Mouse (Mus musculus): Measurements from ENCODE around the gene Astn2.
"Not testable (repeated sequence)": the region's sequence is repeated elsewhere in the genome, so short reads cannot be mapped to it uniquely, and the experiment has no call there.

Astn2 gene

GRCm38 (mm10) chr4:65752941-65753340 lies 651.5 kb downstream of the Astn2 start:
- no peak for DNase-seq (ENCODE audit: low spot score)

DNA sequence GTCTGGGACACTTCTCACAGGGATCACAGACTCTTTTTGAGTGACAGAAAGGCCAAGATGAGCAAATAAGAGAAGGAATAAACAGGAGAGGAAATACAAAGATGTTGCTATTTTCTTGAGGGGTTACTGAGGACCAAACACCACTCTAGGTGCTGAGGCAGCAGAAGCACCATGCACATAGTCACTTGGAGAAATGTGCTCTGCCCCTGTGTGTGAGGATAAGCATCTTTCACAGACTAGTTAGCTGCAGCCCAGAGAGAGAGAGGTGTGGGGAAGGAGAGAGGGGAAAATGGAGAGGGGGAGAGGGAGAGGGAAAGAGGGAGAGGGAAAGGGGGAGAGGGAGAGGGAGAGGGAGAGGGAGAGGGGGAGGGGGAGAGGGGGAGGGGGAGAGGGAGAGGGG lies 659.6 kb downstream of the Astn2 start:
- DNase-seq (ENCODE audit: low spot score): no peak

GRCm38 (mm10) chr4:65744088-65744610 lies 660.3 kb downstream of the Astn2 start:
- no peak for DNase-seq (ENCODE audit: low spot score)

GRCm38 (mm10) chr4:65743160-65743691 lies 661.2 kb downstream of the Astn2 start:
- DNase-seq (ENCODE audit: low spot score): no peak

DNA sequence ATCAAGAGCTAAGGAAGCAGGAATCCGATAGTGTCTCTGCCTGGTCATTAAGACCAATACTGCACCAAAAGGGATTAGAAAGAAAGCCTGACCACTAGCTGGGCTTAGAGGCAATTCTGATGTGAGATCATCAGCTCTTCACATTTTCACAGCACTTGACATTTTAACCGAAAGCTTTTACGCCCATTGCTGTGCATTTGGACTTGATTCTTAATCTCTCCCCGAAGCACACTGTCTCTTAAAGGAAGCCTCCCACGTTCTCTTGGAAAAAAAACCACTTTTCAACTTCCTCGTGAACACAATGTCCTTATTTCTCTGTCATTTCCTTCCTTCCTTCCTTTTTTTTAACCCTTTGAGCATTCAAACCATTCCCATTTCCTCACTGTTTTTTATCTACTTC lies 680.0 kb downstream of the Astn2 start:
- DNase-seq (ENCODE audit: low spot score): no peak

DNA sequence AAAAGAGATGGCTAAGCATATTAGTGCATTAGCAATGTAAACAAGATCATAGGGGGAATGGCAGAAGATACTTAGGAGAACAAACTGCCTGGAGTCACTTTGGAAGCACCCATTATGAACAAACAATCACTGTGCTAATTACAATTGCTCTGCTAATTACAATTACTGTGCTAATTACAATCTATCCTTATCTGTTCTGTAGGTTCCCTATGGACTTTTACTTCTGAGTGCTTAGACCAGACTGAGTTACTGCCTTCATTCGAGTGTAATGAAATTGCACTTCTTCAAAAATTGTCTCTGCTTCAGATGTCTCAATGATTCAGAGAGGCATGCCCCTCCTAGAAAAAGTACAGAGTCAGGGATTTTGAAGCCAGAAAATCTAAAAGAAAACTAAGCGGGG lies 684.8 kb downstream of the Astn2 start:
- DNase-seq (ENCODE audit: low spot score): no peak

- DNase-seq (ENCODE audit: low spot score): no peak
Measured at GRCm38 (mm10) chr4:65717899-65718298, 686.5 kb downstream of the Astn2 start.

DNA sequence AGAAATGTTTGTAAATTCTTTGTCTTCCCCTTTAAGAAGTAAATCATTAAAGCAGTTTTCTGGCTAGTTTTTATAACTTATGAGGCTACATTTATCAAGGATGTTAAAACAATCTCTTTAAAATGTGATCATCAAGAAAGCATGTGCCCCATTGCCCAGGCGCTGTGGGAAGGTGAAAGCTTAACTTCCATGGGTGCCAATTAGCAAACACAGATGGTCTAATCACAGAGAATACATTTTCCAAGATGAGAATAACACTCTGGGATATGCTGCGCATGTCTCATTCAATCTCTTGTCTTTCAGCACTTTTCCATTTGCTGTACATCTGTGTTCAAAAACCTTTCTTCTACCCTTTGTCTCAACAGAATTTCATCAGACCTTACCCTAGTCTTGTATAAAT lies 688.3 kb downstream of the Astn2 start:
- DNase-seq (ENCODE audit: low spot score): no peak

GRCm38 (mm10) chr4:65711678-65712077 lies 692.7 kb downstream of the Astn2 start:
- no peak for DNase-seq (ENCODE audit: low spot score)

- DNase-seq (ENCODE audit: low spot score): no peak
Measured at GRCm38 (mm10) chr4:65710623-65711022, 693.8 kb downstream of the Astn2 start.

DNA sequence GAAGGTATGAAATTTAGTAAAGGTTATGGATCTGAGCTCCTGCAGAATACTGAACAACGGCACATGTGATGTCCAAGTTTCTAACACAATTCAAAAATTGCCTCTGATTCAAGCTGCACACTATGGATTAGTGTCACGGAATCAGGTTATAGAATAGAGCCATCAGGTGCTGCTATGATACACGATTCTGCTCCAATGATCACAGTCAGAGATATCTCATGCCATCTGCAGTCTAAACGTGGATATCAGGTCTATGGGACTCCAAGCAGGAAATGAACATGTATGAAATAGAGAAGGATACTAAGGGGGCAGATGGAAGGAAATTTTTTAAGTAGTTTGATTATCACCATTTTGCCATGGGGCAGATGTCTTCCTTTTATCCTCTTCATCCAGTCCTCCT lies 702.6 kb downstream of the Astn2 start:
- DNase-seq (ENCODE audit: low spot score): no peak

DNA sequence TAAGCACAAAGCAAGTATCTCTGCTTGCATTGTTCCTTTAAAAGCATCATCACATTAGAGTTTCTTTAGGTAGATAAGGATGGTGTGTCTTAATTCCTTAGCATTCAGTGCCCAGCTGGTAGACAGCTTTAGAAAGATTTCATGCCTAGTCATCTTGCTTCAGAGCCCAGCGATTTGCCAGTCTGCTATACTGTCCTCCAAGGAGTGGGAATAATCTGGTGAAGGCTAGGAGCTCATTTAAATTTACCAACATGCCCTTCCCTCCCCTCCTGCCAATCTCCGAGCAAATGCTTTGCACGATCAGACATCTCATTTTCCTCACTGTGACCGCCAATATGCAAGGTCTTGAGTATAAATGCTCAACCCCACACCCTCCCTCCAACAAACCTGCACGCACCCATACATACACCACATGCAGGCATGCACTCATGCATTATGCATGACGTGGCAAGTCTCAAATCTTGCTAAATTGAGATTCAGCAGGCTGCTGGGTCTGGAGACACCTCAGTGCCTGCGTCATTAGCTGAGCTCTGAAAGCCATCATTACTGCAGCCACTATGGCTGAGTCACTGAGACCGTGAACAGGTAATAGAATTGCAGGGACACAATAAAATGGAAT lies 704.6 kb downstream of the Astn2 start:
- no peak for DNase-seq (ENCODE audit: low spot score)

DNA sequence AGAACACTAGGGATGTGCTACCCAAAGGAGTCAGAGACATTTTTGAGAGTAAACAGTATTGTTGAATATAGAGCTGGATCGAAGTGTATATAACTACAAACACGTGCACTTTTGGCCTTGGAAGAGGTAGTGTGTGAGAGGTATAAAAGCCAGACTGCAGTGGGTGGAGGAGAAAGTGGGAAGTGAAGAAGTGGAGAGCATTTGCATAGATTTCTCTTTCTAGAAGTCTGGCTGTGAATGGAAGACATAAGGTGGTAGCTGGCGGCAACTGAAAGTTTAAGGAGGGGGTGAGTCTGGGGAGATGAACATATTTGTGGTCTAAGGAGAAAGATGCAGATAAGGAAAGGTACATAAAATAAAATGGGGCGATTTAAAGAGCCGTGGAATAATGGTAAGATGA lies 709.2 kb downstream of the Astn2 start:
- no peak for DNase-seq (ENCODE audit: low spot score)

DNA sequence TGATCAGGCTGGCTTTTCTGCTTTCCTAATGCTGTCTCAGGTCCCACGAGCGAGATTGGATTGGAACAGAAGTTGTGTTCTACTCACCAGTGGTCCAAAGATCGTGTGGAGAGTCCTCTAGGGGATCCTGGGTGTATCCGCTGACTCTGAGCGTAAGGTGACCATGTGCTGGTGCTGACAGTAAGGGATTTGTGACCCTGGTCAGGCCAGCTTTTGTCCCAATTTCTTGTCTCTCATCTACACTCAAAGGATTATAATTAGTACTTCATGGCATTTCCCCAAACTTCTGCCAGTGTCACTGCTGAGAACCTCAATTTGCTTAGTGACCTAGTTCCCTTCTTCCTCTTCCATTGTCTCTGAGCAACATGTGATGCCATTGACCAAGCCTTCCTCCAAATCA lies 710.4 kb downstream of the Astn2 start:
- no peak for DNase-seq (ENCODE audit: low spot score)

- DNase-seq (ENCODE audit: low spot score): no peak
Measured at GRCm38 (mm10) chr4:65687006-65687723, 717.2 kb downstream of the Astn2 start.

GRCm38 (mm10) chr4:65686258-65687005 lies 718.0 kb downstream of the Astn2 start:
- no peak for DNase-seq (ENCODE audit: low spot score)

- DNase-seq (ENCODE audit: low spot score): no peak
Measured at GRCm38 (mm10) chr4:65684401-65684800, 720.0 kb downstream of the Astn2 start.

DNA sequence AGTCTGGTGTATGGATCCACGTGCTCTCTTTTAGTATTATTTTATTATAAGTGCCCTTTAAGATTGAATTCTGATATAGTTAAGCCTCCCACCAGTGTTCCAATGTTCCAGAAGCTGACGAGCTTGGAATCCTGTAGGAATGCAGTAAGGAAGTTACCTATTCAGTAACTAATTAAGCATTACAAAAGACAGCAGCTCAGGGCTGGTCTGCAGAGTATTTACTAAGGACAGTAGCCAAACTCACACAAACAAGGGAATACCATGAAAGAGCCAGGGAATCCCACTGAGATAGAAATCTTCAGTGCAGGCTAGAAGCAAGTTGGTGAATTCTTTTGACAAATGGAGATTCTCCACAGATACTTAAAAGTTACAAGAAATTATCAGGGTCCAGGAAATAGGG lies 724.6 kb downstream of the Astn2 start:
- not testable (repeated sequence) for DNase-seq (ENCODE audit: low spot score)

DNA sequence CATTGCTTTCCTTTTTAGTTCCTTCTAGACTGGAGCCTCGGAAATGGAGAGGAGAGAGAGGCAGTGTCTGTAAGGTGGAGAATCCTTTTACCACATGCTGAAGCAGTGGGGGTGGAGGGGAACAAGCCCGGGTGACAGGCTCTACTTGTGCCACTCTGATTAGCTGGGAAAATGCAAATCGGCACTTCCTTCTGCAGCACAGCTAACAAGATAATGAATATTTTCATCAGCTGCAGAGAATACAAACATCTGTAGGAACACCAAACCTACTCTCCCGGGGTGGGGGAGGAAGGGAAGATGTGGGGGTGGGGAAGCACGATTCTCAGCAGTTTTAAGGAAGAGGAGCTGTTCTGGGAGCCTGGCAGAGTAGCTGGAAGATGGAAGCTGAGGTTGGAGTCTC lies 725.5 kb downstream of the Astn2 start:
- DNase-seq (ENCODE audit: low spot score): no peak

GRCm38 (mm10) chr4:65678495-65678894 lies 725.9 kb downstream of the Astn2 start:
- DNase-seq (ENCODE audit: low spot score): no peak

DNA sequence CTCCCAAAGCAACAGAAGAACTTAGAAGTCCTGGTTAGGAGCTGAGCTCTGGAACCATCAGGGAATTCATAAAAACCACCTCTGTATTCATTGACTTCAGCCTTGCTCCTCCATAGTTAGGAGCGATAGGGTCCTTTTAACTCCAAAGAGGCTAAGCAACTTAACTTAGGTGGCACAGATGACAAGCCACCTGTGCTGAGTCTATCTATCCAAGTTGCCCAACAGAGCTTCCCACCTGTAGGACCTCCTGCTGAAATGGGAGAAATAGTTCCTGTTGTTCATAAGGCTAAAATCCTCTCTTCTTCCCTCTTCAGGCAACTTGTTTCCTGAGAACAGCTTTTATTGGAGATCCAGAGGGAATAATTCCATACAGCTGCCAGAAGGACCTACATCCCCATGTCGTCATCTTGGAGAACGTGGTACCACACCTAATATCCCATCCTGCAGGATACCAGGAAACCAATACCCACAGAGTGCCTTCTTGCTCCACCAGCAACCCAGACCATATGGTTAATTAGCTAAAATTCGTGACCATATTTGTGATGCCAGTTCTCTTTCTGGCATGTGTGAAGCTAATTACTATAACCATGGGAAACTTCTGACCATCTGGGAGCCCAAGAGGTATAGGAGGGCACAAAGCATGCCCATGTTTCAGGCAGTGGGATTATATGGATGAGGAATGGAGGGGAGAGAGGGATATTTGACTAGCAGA lies 730.0 kb downstream of the Astn2 start:
- no peak for DNase-seq (ENCODE audit: low spot score)

DNA sequence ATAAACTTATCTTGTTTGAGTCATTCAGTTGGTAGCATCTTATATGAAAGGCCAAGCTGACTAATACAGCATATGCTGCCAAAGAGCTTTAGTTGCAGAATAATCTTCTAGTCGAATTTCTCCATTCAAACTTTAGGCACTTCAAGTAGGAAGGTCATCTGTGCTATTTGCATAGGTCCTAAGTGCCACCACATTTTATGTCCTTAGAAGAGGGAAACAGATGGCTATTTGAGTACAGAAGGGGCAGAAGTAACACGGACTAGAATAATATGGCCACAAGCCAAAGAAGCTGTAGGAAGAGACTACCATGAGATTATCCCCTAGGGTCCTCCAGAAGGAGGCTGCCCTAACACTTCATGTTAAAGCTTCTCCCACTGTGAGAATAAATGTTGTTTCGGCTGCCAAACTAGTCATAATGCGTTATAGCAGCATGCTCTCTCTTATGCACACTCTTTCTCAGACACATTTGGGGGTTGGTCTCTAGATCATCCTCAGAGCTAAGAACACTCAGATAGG lies 730.9 kb downstream of the Astn2 start:
- no peak for DNase-seq (ENCODE audit: low spot score)

Measured in T-cell, adult 2 months (primary cell).